Mouse (Mus musculus): ENCODE measurements around the gene Tubb4b.
A peak's percentile ranks its signal among the peaks of the same experiment; 100 is the strongest.

DNA sequence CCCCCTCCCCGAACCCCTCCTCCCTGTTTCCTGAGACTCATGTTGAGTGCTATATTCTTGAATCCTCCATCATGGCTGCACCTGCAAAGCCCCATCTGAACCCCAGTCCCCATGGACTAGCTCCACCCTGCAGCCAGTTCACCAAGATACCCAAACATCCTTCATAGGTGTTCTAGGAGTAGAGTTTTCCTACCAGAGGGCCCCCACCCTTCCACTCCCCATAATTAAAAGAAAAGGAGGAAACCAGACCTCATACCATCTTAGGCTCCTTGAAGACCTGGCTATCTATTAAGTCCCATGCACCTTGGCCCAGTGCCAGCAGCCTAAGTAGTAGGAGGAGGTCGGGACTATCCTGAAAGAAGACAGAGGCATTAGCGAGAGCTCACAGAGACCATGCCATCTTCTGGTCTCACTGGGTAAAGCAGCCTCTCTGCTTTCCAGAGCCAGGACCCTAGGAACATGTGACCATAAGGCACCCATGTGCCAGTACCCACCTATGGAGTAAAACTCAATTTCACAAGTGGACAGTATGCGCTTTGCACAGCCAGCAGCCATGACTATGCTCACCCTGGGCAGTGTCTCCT is 20.8 kb downstream of the Tubb4b start:
- TF ChIP-seq MAX (IDR thresholded peaks at IDR 0.05; ENCODE audit: low read length) (no peak), CTCF (conservative IDR thresholded peaks at IDR 0.05 in 1 of 2, IDR thresholded peaks at IDR 0.05 in 1 of 2; ENCODE audit: low read depth in 2 of 2, low read length in 2 of 2) (peak in 1 of 2 experiments; percentile 43; a peak in 2 of 4 replicates), ZC3H11A (IDR thresholded peaks at IDR 0.05; ENCODE audit: low read depth, low read length) (no peak), IRF4 (IDR thresholded peaks at IDR 0.05; ENCODE audit: low read depth, low read length) (no peak), ELF1 (IDR thresholded peaks at IDR 0.05; ENCODE audit: low read depth, low read length) (no peak), HCFC1 (IDR thresholded peaks at IDR 0.05; ENCODE audit: low read depth, low read length) (no peak), KAT2A (IDR thresholded peaks at IDR 0.05; ENCODE audit: insufficient replicate concordance, low read length) (no peak), GABPA (IDR thresholded peaks at IDR 0.05; ENCODE audit: insufficient replicate concordance, low read depth, low read length) (no peak), NRF1 (IDR thresholded peaks at IDR 0.05; ENCODE audit: low read depth, low read length) (no peak), POLR2A (IDR thresholded peaks at IDR 0.05; ENCODE audit: low read depth, low read length) (no peak), EP300 (IDR thresholded peaks at IDR 0.05; ENCODE audit: low read length) (no peak)

Data from CH12.LX (cell line).